Mouse (Mus musculus): Measurements from ENCODE around the gene Olfr1360.

Olfr1360 gene

GRCm38 (mm10) chr13:21642418-21642817, 34.8 kb downstream of the Olfr1360 start, which contains the start of gene Olfr11:
Gene Olfr11, minus strand, starts transcription at chr13:21642518.
- no peak for DNase-seq (ENCODE audit: low spot score)
